Mouse (Mus musculus): ENCODE results near the gene Fer.
"Not testable (repeated sequence)": the region's sequence is repeated elsewhere in the genome, so short reads cannot be mapped to it uniquely, and the experiment has no call there.

Fer gene

GRCm38 (mm10) chr17:63863012-63863630 lies at the start of gene Fer:
Gene Fer, plus strand, starts transcription at chr17:63863062.
- DNase-seq (ENCODE audit: low read depth) = peak; percentile 4

GRCm38 (mm10) chr17:63813552-63813951 lies 49.3 kb upstream of the Fer start:
- no peak for DNase-seq (ENCODE audit: low read depth)

- no peak for DNase-seq (ENCODE audit: low read depth)
Observed at GRCm38 (mm10) chr17:63818444-63819027, 44.3 kb upstream of the Fer start.

- no peak for DNase-seq (ENCODE audit: low read depth)
Observed at GRCm38 (mm10) chr17:63824141-63824540, 38.7 kb upstream of the Fer start.

GRCm38 (mm10) chr17:63826196-63826595 lies 36.7 kb upstream of the Fer start:
- DNase-seq (ENCODE audit: low read depth) = no peak

- DNase-seq (ENCODE audit: low read depth) = no peak
Observed at GRCm38 (mm10) chr17:63826767-63827166, 36.1 kb upstream of the Fer start.

- no peak for DNase-seq (ENCODE audit: low read depth)
Observed at GRCm38 (mm10) chr17:63828561-63829332, 34.1 kb upstream of the Fer start.

GRCm38 (mm10) chr17:63831550-63831949 lies 31.3 kb upstream of the Fer start:
- no peak for DNase-seq (ENCODE audit: low read depth)

- no peak for DNase-seq (ENCODE audit: low read depth)
Observed at GRCm38 (mm10) chr17:63836223-63836622, 26.6 kb upstream of the Fer start.

- no peak for DNase-seq (ENCODE audit: low read depth)
Observed at GRCm38 (mm10) chr17:63836641-63837040, 26.2 kb upstream of the Fer start.

- no peak for DNase-seq (ENCODE audit: low read depth)
Observed at GRCm38 (mm10) chr17:63838144-63838543, 24.7 kb upstream of the Fer start.

- no peak for DNase-seq (ENCODE audit: low read depth)
Observed at GRCm38 (mm10) chr17:63839636-63840269, 23.1 kb upstream of the Fer start.

GRCm38 (mm10) chr17:63842226-63842625 lies 20.6 kb upstream of the Fer start:
- DNase-seq (ENCODE audit: low read depth) = no peak

GRCm38 (mm10) chr17:63844936-63845335 lies 17.9 kb upstream of the Fer start:
- no peak for DNase-seq (ENCODE audit: low read depth)

GRCm38 (mm10) chr17:63845766-63846165 lies 17.1 kb upstream of the Fer start:
- DNase-seq (ENCODE audit: low read depth) = not testable (repeated sequence)

GRCm38 (mm10) chr17:63849151-63849550 lies 13.7 kb upstream of the Fer start:
- no peak for DNase-seq (ENCODE audit: low read depth)

- no peak for DNase-seq (ENCODE audit: low read depth)
Observed at GRCm38 (mm10) chr17:63849566-63849965, 13.3 kb upstream of the Fer start.

- DNase-seq (ENCODE audit: low read depth) = peak; percentile 18
Observed at GRCm38 (mm10) chr17:63850016-63850415, 12.8 kb upstream of the Fer start.

GRCm38 (mm10) chr17:63857023-63857544 lies 5.8 kb upstream of the Fer start:
- no peak for DNase-seq (ENCODE audit: low read depth)

- DNase-seq (ENCODE audit: low read depth) = no peak
Observed at GRCm38 (mm10) chr17:63860988-63861387, 1.9 kb upstream of the Fer start.

- DNase-seq (ENCODE audit: low read depth) = no peak
Observed at GRCm38 (mm10) chr17:63862399-63862798, 463 bp upstream of the Fer start.

GRCm38 (mm10) chr17:63863647-63864149 lies 836 bp downstream of the Fer start, which contains the start of gene A930002H24Rik:
Gene A930002H24Rik, minus strand, starts transcription at chr17:63863791.
- peak; percentile 62 for DNase-seq (ENCODE audit: low read depth)
